Mouse (Mus musculus): ENCODE results near the gene Gm36176.
A peak's percentile ranks its signal among the peaks of the same experiment; 100 is the strongest.

Gene Gm36176

GRCm38 (mm10) chr10:77880305-77880704, 33.7 kb downstream of the Gm36176 start:
- no peak for DNase-seq (ENCODE audit: low read depth, low spot score)

- DNase-seq (ENCODE audit: low read depth, low spot score): peak; percentile 66
Measured at GRCm38 (mm10) chr10:77882553-77882952, 36.0 kb downstream of the Gm36176 start.

- DNase-seq (ENCODE audit: low read depth, low spot score): no peak
Measured at GRCm38 (mm10) chr10:77886007-77886747, 39.6 kb downstream of the Gm36176 start.

GRCm38 (mm10) chr10:77890987-77891565, 44.5 kb downstream of the Gm36176 start:
- DNase-seq (ENCODE audit: low read depth, low spot score): no peak

- no peak for DNase-seq (ENCODE audit: low read depth, low spot score)
Measured at GRCm38 (mm10) chr10:77895562-77895961, 49.0 kb downstream of the Gm36176 start.

Measured in ES-CJ7 (cell line).